Mouse (Mus musculus): ENCODE measurements around the gene Arg1. TPM values are rescaled to one million over a fixed set of nuclear protein-coding genes. Genes with fewer than 3 reads are reported as not detected.
A peak's percentile ranks its signal among the peaks of the same experiment; 100 is the strongest.

The Arg1 gene
- 4.2 and 5.8 TPM in 2 replicates for polyA plus RNA-seq (2011; ENCODE audit: insufficient read depth, insufficient read length, low replicate concordance, missing spikeins)

DNA sequence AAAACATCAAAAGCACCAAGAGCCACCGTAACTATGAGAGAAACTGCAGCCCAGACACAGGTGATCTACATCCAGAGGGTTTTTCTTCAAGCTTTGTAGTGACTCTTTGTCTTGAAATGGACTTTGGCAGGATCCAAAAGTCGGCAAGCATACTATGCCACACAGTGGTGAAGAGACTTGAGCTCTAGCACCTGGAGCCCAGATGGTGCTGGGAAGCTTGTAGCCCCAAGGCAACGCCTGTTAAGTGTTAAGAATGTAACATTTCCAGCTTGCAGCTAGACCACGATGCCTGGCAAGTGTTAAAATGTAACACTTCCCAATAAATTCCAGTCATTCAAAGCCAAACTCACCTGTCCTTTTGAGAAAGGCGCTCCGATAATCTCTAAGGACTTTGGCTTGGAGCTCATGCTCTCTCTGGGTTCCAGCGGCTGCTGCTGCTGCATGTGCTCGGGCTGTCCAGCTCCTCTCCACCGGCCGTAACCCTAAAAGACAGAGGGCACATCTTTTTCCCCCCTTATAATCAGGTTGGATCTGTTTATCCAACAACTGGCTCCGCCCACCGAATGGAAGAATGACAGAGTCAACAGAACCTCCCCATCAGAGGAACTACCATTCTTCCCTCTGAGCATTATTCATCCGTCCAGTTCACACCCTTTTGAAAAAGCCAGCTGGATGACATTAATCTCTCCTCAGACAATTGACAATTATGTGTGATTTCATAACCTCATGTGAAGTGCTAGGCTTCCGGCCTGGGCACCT lies at the start of gene Arg1:
Gene Arg1, minus strand, starts transcription at position 523 of the 759 bp plus-strand sequence.
- H3K4me3 ChIP-seq (replicated peaks; ENCODE audit: control insufficient read depth, low read depth, low read length): peak within 1 kb of the TSS; percentile 10
- no peak for TF ChIP-seq CTCF (IDR thresholded peaks at IDR 0.05; ENCODE audit: control insufficient read depth, insufficient read depth, low read length)
- TF ChIP-seq POLR2A (IDR thresholded peaks at IDR 0.05; ENCODE audit: borderline replicate concordance, control insufficient read depth, low read depth, low read length): no peak
- 79% methylated on average over 14 of the region's 14 CpGs for WGBS
- no peak within 1 kb of the TSS for H3K27ac ChIP-seq (ENCODE audit: control insufficient read depth, insufficient read depth, low read depth, low read length, poor library complexity)
- H3K4me1 ChIP-seq (ENCODE audit: control insufficient read depth, insufficient read depth, low read length): no peaks in the 10 kb centered on the region

DNA sequence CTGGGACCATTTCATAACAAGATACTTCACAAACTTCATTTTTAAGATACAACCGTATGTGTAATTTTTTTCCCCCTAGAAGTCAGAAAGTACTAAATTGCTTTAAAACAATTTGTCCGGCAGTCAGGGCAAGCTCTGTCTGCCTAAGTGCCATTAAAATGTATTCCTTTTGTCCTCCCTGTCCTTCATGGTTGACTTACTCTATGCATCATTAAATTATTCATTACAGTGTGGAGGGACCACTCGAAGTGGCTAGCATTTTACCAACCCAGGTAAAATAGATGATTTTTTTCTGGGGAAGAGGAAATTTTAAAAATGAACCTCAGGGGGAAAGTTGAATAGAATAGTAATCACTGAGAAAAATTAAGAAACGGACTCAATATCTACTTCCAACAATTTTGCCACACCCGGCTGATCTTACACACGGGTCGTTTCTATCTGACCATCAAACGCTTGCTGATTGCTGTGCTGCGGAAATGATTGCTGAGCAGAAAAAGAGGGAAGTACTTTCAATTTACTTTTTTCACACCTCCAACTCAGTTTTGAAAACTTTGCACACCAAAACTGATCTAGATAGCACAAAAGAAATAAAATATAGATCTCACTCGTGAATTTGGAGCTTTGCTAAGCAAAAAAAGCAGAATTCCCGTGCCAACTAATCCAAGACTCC lies 46.7 kb upstream of the Arg1 start:
- TF ChIP-seq CTCF (IDR thresholded peaks at IDR 0.05; ENCODE audit: control insufficient read depth, insufficient read depth, low read length): no peak
- no peak for TF ChIP-seq POLR2A (IDR thresholded peaks at IDR 0.05; ENCODE audit: borderline replicate concordance, control insufficient read depth, low read depth, low read length)
- Histone ChIP-seq H3K4me3 (replicated peaks; ENCODE audit: control insufficient read depth, low read depth, low read length) (no peak overlapping the region), H3K4me1 (ENCODE audit: control insufficient read depth, insufficient read depth, low read length) (no peaks in the 10 kb centered on the region; the same call in 1 of the 2 replicates), H3K27ac (ENCODE audit: control insufficient read depth, insufficient read depth, low read depth, low read length, poor library complexity) (no peak overlapping the region)
- 48% methylated on average over 11 of the region's 11 CpGs for WGBS

DNA sequence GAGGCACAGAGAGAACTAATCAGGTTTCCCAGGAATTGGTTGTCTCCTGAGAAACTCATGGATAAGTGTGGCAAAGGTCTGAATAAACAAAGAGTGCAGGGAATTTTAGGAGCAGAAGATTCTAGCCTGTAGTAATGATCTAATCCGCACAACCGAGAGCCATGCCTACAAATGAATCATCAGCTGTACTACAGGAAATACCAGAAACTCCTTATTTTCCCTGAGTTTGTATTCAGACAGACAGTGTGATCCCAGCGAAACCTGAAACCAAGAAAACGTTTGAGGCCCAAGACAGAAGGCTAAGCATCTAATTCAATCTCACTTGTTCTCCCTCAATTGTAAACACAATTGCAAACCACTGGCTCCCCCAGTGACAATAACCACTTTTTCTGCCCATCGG lies 46.1 kb upstream of the Arg1 start:
- no peak overlapping the region for H3K27ac ChIP-seq (ENCODE audit: control insufficient read depth, insufficient read depth, low read depth, low read length, poor library complexity)
- WGBS: 73% methylated on average over 5 of the region's 5 CpGs
- no peaks in the 10 kb centered on the region; the same call in 1 of the 2 replicates for H3K4me1 ChIP-seq (ENCODE audit: control insufficient read depth, insufficient read depth, low read length)
- no peak overlapping the region for H3K4me3 ChIP-seq (replicated peaks; ENCODE audit: control insufficient read depth, low read depth, low read length)
- no peak for TF ChIP-seq POLR2A (IDR thresholded peaks at IDR 0.05; ENCODE audit: borderline replicate concordance, control insufficient read depth, low read depth, low read length)

DNA sequence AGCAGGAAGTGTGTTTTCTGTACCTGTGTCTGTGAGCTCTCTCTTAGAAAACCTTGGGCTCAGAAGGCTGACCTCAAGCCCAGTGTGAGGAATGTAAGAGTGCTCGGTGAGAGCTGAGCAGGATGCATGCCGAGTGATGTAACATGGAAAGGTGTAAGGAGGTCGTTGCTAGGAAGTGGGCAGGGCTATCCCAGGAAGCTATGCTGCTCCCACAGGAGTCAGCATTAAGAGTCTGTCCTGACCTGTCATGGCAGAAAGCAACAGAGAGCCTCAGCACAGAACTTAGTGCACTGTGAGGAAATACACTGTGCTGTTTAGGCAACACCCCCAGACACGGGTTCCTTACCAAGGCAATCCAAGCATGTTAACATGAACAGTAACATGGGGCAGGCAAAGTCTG lies 45.6 kb upstream of the Arg1 start:
- 65% methylated on average over 4 of the region's 4 CpGs for WGBS
- TF ChIP-seq CTCF (IDR thresholded peaks at IDR 0.05; ENCODE audit: control insufficient read depth, insufficient read depth, low read length): no peak
- TF ChIP-seq POLR2A (IDR thresholded peaks at IDR 0.05; ENCODE audit: borderline replicate concordance, control insufficient read depth, low read depth, low read length): no peak
- H3K4me3 ChIP-seq (replicated peaks; ENCODE audit: control insufficient read depth, low read depth, low read length): no peak overlapping the region
- no peak overlapping the region for H3K27ac ChIP-seq (ENCODE audit: control insufficient read depth, insufficient read depth, low read depth, low read length, poor library complexity)
- H3K4me1 ChIP-seq (ENCODE audit: control insufficient read depth, insufficient read depth, low read length): no peaks in the 10 kb centered on the region; the same call in 1 of the 2 replicates

DNA sequence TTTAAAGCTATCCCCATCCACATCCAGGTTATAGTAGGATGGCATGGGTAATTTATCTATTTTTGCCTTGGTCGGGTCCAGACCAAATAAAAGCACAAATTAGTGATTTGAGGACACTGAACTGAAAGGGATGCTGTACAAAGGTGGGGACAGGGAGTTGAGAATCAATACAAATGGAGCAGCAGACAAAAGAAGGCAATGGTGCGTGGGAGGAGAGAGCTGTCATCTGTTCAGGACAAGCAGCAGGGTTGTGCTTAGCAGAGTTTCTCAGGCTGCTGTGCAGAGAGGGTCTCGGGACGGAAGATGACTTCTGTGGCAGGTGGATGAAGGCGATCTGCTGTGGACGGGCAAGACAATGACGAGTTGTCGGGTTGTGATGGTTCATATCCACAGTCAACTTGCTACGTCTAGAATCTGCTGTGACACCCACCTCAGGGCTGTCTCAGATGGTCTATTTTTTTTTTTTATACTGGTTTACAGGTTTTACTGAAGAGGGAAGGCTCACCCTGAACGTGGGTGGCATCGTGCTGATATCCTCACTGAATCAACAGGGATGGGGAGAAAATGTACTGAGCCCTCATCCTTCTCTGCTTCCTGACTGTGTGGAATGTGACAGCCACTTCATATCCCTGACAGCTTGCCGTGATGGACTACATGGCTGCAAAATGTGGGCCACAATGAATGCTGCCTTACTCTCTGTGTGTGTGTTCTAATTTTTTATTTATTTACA lies 38.7 kb upstream of the Arg1 start:
- 80% methylated on average over 12 of the region's 12 CpGs for WGBS
- TF ChIP-seq POLR2A (IDR thresholded peaks at IDR 0.05; ENCODE audit: borderline replicate concordance, control insufficient read depth, low read depth, low read length) (no peak), CTCF (IDR thresholded peaks at IDR 0.05; ENCODE audit: control insufficient read depth, insufficient read depth, low read length) (no peak)
- H3K4me1 ChIP-seq (ENCODE audit: control insufficient read depth, insufficient read depth, low read length): no peaks in the 10 kb centered on the region
- no peak overlapping the region for H3K4me3 ChIP-seq (replicated peaks; ENCODE audit: control insufficient read depth, low read depth, low read length)
- no peak overlapping the region for H3K27ac ChIP-seq (ENCODE audit: control insufficient read depth, insufficient read depth, low read depth, low read length, poor library complexity)

DNA sequence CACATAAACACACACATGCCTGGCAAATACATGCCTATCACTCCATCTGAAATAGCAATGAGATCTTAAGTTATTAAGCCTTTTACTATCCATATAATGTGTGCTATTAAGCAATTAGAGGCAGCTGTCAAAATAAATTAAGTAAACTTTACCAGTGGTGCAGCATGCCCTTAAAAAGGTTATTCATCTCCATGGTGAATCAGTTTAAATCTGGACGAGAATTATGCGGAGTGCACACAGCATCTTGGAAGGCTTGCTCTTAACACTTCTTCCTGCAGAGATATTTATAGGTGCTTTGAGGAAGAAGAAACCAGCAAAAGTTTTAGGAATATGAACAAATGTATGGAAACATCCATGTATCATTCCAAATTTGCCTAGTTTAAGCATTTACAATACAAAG lies 34.6 kb upstream of the Arg1 start:
- TF ChIP-seq POLR2A (IDR thresholded peaks at IDR 0.05; ENCODE audit: borderline replicate concordance, control insufficient read depth, low read depth, low read length) (no peak), CTCF (IDR thresholded peaks at IDR 0.05; ENCODE audit: control insufficient read depth, insufficient read depth, low read length) (no peak)
- H3K27ac ChIP-seq (ENCODE audit: control insufficient read depth, insufficient read depth, low read depth, low read length, poor library complexity): no peak overlapping the region
- WGBS: 71% methylated on average over 2 of the region's 2 CpGs
- no peak overlapping the region for H3K4me3 ChIP-seq (replicated peaks; ENCODE audit: control insufficient read depth, low read depth, low read length)
- H3K4me1 ChIP-seq (ENCODE audit: control insufficient read depth, insufficient read depth, low read length): no peaks in the 10 kb centered on the region

DNA sequence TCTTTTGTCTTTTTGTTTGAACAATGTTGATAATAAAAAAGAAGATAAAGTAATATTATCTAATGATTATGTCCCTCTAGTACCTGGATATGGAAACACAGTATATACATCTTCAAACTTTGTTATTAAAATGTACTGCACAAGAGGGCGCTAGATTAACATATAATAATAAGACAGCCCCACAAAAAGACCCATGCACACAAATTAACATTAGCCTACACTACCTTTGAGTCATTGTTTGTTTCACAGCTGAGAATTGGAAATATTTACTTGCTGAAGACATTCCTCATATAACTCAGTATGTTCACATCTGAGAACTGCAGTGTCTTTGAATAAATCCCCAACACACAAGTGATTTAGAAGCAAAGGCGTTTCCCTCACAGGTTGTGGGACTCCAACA lies 33.8 kb upstream of the Arg1 start:
- H3K4me1 ChIP-seq (ENCODE audit: control insufficient read depth, insufficient read depth, low read length): no peaks in the 10 kb centered on the region
- WGBS: 47% methylated on average over 2 of the region's 2 CpGs

More for the DNA sequence above, 33.8 kb upstream of the Arg1 start:
- Histone ChIP-seq H3K4me3 (replicated peaks; ENCODE audit: control insufficient read depth, low read depth, low read length) (no peak overlapping the region), H3K27ac (ENCODE audit: control insufficient read depth, insufficient read depth, low read depth, low read length, poor library complexity) (no peak overlapping the region)
- TF ChIP-seq POLR2A (IDR thresholded peaks at IDR 0.05; ENCODE audit: borderline replicate concordance, control insufficient read depth, low read depth, low read length) (no peak), CTCF (IDR thresholded peaks at IDR 0.05; ENCODE audit: control insufficient read depth, insufficient read depth, low read length) (no peak)
